Mouse (Mus musculus) naive thymus-derived CD4-positive, alpha-beta T cell, adult 2 months (primary cell): Measurements from ENCODE around the gene Dhx8.

Experiments
- DNase-seq: peaks from one replicate; pipeline ENCODE4 v3.0.0-alpha.2; 2011; ENCODE audit warnings: low read depth

Gene Dhx8

GRCm38 (mm10) chr11:101732518-101733440 lies at the start of gene Dhx8:
Gene Dhx8, plus strand, starts transcription at chr11:101732919.
- peak; percentile 99 for DNase-seq

- no peak for DNase-seq
Observed at GRCm38 (mm10) chr11:101687351-101688301, 45.1 kb upstream of the Dhx8 start.

- DNase-seq = no peak
Observed at GRCm38 (mm10) chr11:101689701-101690113, 43.0 kb upstream of the Dhx8 start.

GRCm38 (mm10) chr11:101690326-101690725 lies 42.4 kb upstream of the Dhx8 start:
- no peak for DNase-seq

- DNase-seq = no peak
Observed at GRCm38 (mm10) chr11:101695906-101696661, 36.6 kb upstream of the Dhx8 start.

- peak; percentile 10 for DNase-seq
Observed at GRCm38 (mm10) chr11:101697156-101697861, 35.4 kb upstream of the Dhx8 start.

GRCm38 (mm10) chr11:101698114-101698513 lies 34.6 kb upstream of the Dhx8 start:
- no peak for DNase-seq

- no peak for DNase-seq
Observed at GRCm38 (mm10) chr11:101699556-101699955, 33.2 kb upstream of the Dhx8 start.

- DNase-seq = no peak
Observed at GRCm38 (mm10) chr11:101699991-101700390, 32.7 kb upstream of the Dhx8 start.

GRCm38 (mm10) chr11:101700446-101700845 lies 32.3 kb upstream of the Dhx8 start:
- no peak for DNase-seq

- no peak for DNase-seq
Observed at GRCm38 (mm10) chr11:101704081-101704480, 28.6 kb upstream of the Dhx8 start.

GRCm38 (mm10) chr11:101706764-101707448 lies 25.8 kb upstream of the Dhx8 start:
- no peak for DNase-seq

GRCm38 (mm10) chr11:101708482-101708881 lies 24.2 kb upstream of the Dhx8 start:
- no peak for DNase-seq

GRCm38 (mm10) chr11:101712811-101713210 lies 19.9 kb upstream of the Dhx8 start:
- no peak for DNase-seq

- DNase-seq = no peak
Observed at GRCm38 (mm10) chr11:101714012-101714411, 18.7 kb upstream of the Dhx8 start.

- no peak for DNase-seq
Observed at GRCm38 (mm10) chr11:101718324-101718723, 14.4 kb upstream of the Dhx8 start.

GRCm38 (mm10) chr11:101719986-101720520 lies 12.7 kb upstream of the Dhx8 start:
- no peak for DNase-seq

GRCm38 (mm10) chr11:101725043-101725442 lies 7.7 kb upstream of the Dhx8 start:
- DNase-seq = no peak

- DNase-seq = no peak
Observed at GRCm38 (mm10) chr11:101726765-101727164, 6.0 kb upstream of the Dhx8 start.

- DNase-seq = no peak
Observed at GRCm38 (mm10) chr11:101729308-101729707, 3.4 kb upstream of the Dhx8 start.
